Mouse (Mus musculus): ENCODE measurements around the gene Tmem160.

Tmem160 gene

GRCm38 (mm10) chr7:16452587-16453073 lies at the start of gene Tmem160:
TSS of gene Tmem160 (plus strand) at chr7:16452779.
- peak; percentile 61 to 75 for DNase-seq (ENCODE audit: low spot score in 2 of 2)

DNA sequence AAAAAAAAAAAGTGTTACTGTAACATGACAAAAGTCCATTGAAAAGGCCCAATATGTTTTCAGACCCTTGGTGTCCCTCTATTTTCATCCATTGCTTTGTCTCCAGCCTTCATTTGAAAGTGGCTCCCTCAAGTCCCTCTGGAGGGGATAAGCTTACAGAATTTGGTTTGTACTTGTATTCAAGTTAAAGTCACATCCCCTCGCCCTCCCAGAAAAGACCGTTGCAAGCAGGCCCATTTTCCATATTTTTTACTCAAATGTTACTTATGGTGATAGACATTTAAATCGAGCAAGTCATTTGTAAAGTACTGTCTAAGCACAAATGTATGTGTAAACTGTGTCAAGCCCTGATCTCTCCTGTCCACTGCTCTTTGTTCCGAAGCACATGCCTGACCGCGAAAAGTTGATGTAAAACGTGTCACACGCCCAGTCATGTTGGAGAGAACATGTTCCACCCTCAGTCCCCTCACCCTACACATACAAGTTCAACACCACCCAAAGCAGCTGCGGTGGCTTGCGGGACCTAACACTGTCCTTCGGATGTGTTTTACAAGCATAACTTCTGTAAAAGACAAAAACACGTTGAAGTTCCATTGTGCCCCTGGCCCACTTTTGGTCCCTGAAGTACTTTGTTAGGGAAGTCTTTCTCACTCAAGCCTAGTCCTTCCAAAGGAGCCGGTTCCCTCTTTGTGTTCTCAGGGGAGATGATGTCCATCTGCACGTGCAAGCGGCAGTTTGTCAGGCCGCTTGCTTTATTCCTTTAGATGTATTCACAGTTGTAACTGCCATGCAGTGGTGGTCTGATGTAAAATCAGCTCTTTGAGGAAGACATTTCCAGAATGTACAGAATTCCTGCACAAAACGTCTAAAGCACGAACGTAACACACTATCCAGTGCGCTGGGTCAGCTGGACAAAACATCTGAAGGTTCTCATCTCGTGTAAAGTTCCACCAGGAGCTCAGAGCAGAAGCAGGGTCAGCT lies 49.3 kb upstream of the Tmem160 start:
- DNase-seq (ENCODE audit: low spot score in 2 of 2) = peak; percentile 34 to 41

GRCm38 (mm10) chr7:16404315-16405072 lies 48.1 kb upstream of the Tmem160 start:
- no peak for DNase-seq (ENCODE audit: low spot score in 2 of 2)

GRCm38 (mm10) chr7:16405073-16405455 lies 47.5 kb upstream of the Tmem160 start:
- DNase-seq (ENCODE audit: low spot score in 2 of 2) = peak in 1 of 2 experiments; percentile 26

DNA sequence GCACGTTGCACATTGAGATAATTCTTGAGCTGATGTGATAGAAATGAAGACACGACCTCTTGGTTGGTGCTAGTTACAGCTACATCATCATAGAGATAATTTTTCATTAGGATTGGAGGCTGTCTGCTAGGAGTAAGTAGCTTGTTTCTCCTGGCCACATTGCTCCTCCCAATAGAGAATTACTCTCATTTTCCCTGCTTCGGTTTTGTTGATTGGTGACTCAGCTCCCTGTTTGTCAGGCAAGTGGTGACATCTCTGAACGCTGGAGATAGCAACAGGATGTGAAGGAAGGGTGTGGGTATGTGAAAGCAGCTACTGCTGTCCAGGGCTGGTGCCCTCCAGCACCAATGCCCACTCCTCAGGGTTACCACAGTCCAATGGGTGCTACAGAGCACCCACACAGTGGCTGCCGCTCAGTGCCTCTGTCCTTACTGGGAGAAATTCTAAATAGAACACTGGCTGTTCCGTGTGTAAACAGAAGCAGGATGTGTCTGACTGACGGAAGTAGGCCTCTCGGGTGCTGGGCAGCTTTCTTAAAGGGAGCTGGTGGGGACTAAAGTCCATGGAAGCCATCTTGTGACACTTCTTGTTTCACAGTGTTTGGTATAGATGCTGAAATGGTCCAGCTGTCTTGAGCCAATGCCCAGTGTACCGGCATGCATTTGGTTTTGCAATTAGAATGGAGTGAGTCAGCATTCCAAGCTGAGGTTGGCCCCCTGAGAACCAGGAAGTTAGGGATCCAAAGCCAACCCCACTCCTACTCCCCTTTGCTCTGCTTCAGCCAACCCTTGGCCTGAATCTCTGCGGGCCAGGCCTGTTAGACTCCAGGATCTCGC lies 46.8 kb upstream of the Tmem160 start:
- DNase-seq (ENCODE audit: low spot score in 2 of 2) = peak; percentile 30 to 37

GRCm38 (mm10) chr7:16406978-16407377 lies 45.6 kb upstream of the Tmem160 start:
- DNase-seq (ENCODE audit: low spot score in 2 of 2) = no peak

DNA sequence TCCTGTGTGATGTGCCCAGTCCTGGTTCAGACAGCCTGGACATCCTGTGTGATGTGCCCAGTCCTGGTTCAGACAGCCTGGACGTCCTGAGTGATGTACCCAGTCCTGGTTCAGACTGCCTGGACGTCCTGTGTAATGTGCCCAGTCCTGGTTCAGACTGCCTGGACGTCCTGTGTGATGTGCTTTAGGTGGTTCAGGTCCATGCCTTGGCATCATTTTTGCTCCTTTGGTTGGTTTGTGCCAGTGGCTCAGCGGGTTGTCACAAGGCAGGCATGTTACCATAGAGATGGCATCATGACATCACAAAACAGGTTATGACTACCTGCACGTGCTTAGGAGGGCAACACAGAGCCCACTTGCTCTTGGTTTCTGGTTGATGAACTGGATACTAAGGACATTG lies 41.5 kb upstream of the Tmem160 start:
- no peak for DNase-seq (ENCODE audit: low spot score in 2 of 2)

GRCm38 (mm10) chr7:16412220-16412896 lies 40.2 kb upstream of the Tmem160 start:
- DNase-seq (ENCODE audit: low spot score in 2 of 2) = no peak

GRCm38 (mm10) chr7:16412930-16413329 lies 39.6 kb upstream of the Tmem160 start:
- DNase-seq (ENCODE audit: low spot score in 2 of 2) = no peak

DNA sequence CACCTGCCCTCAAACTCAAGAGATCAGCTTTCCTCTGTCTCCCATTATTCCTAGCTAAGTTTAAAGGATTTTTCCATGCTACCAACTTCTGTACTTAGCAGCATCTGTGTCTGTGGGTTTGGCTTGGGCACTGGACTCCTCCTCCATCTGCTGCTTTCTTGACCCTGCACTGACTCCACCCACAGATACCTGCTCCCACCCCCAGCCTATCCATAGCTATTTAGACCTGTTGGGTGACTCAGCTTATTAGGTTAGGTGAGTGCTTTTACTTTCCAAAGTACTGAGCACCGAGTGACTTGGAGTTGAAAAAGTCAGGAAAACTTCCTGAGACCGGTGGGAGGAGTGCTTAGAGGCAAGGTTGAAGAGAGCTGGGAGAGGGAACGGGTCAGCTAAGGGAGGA lies 37.2 kb upstream of the Tmem160 start:
- no peak for DNase-seq (ENCODE audit: low spot score in 2 of 2)

DNA sequence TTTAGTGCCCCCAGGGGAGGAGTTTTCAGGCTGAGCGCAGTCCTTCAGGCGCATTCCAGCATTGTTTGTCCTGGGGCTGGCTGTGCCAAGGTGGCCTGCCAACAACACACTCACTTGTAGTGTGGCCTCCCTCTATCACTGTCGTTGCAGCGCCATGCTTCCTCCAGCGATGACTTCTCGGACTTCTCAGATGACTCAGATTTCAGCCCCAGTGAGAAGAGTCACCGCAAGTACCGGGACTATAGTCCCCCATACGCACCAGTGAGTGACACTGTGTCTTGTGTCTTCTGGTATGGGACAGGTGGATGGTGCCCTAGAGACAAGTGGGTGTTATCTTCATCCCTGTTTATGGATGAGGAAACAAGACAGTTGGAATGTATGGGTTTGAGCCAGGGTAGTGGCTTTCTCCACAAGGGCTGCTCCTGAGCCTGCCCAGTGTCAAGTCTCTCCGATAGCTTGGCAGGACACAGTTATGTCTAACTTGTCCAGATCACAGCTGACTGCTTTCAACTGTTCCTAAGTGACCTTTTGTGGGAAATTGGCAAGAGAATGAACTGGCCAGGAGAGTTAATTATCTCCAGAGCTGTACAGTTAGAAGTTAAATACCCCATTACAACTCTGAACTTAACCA lies 35.3 kb upstream of the Tmem160 start:
- no peak for DNase-seq (ENCODE audit: low spot score in 2 of 2)

DNA sequence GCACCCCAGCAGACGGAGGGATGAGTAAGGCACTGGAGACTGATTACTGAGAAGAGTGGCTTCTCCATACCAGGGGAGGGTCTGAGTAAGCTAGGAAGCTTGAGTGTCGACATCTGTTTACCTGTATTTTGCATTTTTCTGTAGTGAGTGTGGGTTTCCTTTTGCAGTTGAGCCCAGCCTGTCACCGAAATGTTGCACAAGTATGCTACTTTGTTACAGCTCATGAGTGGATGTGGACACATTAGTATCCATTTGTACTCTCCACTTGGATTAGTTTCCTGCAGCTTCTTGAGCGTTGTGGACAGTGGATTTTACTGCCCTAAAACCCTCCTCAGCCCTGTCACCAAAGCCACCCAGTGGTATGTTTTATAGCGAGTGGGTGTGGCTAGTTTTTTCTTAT lies 33.9 kb upstream of the Tmem160 start:
- no peak for DNase-seq (ENCODE audit: low spot score in 2 of 2)

- no peak for DNase-seq (ENCODE audit: low spot score in 2 of 2)
These were observed 32.0 kb upstream of the Tmem160 start for GRCm38 (mm10) chr7:16420493-16421118.

DNA sequence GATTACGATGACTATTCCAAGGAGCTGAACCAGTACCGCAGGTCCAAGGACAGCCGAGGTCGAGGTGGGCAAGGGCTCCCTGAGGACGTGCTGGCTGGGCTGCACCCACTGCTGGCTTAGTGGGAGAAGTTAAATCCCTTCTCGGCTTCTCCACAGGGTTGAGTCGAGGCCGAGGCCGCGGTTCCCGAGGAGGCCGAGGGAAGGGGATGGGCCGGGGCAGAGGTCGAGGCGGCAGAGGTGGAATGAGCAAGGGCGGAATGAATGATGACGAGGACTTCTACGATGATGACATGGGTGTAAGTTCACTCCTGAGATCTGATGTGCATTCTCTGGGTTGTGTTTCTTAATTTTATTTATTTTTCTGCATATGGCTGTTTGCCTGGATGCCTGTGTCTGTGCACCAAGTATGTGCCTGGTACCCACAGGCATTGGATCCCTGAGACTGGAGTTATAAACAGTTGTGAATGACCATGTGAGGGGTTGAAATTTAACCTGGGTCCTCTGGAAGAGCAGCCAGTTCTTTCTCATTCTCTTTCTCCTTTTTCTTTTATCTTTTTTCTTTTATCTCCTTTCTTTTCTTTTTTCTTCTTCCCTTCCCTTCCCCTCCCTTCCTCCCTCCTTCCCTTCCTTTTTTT lies 30.2 kb upstream of the Tmem160 start:
- no peak for DNase-seq (ENCODE audit: low spot score in 2 of 2)

DNA sequence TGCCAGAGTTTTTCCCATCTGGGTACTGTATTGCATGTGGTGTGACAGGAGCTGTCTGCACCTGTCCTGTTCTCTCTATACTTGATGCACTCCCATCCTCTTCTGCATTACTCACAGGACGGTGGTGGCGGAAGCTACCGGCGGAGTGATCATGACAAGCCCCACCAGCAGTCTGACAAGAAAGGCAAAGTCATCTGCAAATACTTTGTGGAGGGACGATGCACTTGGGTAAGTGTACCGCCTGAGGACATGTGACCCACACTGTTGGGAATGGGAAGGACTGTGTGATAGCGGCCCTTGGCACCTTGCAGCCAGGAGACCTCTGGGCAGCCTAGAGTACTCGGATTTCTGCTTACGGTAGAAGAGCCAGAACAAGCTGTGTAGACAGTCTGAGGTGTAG lies 28.8 kb upstream of the Tmem160 start:
- DNase-seq (ENCODE audit: low spot score in 2 of 2) = no peak

GRCm38 (mm10) chr7:16425721-16426120 lies 26.9 kb upstream of the Tmem160 start:
- no peak for DNase-seq (ENCODE audit: low spot score in 2 of 2)

DNA sequence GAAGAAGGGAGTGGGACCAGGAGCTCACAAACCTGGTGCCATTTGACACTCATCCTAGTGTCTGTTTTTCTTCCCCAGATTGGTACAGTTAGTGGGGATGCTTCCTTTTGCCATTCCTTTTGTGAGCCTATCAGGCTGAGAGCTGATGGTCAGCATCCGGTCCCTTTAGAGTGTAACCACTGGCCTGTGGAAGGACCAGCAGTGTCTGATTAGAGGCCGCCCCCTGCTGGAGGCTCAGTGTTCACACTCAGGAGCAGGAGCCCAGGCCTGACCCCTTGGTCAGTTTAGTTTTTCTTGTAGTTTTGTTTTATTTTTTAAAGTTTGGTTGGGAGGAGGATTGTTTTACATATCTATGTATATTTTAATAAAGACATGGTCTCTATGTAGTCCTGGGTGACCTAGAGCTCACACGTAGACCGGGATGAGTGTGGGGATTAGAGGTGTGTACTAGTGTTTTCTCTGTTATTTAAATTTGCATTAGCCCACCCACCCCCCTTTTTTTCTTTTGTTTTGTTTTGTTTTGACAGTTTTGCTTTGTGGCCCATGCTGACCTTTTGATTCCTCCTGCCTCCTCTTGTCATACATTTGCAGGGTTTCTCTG lies 26.4 kb upstream of the Tmem160 start:
- peak; percentile 68 to 79 for DNase-seq (ENCODE audit: low spot score in 2 of 2)

DNA sequence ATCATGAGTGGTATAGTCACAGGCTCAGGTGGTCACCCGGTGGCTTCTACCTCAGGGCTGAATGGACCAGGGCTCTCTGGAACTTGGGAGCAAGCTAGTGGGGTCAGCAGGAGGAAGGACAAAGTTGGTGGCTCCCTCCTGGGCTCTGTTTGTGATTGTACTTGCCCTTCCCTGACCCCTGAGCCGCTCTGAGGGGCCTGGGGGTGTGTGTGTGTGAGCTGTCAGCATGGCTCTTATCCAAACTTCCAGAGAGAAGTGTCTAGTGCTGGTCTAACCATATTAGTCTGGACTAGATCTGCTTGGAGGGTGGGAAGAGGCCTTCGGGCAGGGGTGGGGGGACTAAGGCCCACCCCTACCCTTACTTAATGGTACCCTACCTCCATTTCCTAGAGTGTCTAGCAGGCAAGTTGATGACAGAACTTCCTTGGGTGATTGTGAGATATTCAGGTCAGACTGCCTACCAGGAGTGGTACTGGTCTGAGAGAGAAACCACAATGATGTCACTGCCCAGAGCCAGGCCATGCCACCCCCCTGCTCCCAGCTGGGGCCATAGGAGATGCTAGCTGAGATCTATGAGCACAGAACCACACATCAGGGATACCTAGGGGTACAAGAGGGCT lies 19.1 kb upstream of the Tmem160 start:
- no peak for DNase-seq (ENCODE audit: low spot score in 2 of 2)

GRCm38 (mm10) chr7:16435088-16435487 lies 17.5 kb upstream of the Tmem160 start:
- DNase-seq (ENCODE audit: low spot score in 2 of 2) = no peak
